Mouse (Mus musculus): ENCODE measurements at regions not wholly inside any gene's neighbourhood (a gene's known extent, or its start where the extent isn't known, plus 50 kb on each side); places are given as distances from the start of the nearest gene placed in this dataset.
A peak's percentile ranks its signal among the peaks of the same experiment; 100 is the strongest.

DNA sequence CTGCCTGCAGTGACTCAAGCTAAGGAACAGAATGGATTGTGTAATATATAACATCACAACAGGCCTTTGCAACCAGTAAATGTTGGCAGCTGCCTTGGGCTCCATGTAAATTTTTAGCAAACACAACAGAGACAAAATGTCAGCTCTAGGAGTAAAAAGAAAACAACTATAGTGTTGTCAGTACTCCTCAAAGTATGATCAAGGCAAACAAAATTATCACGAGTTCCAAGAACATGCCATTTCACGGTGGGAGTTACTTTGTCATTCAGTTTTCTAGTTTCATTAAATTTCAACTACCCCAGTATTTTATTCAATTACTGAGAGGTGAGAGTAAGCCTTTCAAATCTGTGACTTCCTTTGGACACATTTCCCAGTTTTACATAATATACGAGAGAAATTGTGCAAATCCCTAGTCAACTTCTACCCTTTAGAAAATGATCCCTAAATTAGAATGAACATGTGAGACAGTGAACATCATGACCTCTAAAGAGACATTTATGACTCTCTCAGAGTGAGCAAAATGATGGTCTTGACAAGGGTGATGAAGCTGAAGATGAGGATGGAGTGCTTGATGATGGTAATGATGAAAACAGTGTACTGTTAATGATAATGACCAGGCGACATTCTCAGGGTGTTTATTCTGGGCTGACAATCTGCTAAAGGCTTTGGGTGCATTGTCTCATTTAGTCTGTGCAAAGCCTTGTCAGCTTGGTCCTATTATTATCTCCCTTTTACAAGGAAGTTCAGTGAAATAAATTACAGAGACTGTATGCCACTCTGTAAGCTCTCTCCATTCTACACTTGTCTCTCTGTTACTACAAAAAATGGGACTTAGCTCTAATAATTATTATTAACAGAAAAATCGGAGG, 209.7 kb upstream of the Etaa1 start:
- Histone ChIP-seq H3K9ac (replicated peaks) (no peak overlapping the region), H3K4me2 (ENCODE audit: low read depth) (no peak overlapping the region), H3K36me3 (replicated peaks; ENCODE audit: control insufficient read depth, insufficient read depth, low read depth) (no peaks in the 10 kb centered on the region), H3K27me3 (ENCODE audit: control insufficient read depth, insufficient read depth, low read length) (no peaks in the 10 kb centered on the region), H3K4me1 (replicated peaks; ENCODE audit: control insufficient read depth in 2 of 2, insufficient read depth in 2 of 2, low read length in 1 of 2) (no peaks in the 10 kb centered on the region), H3K9me3 (ENCODE audit: control insufficient read depth, low read length) (no peaks in the 10 kb centered on the region), H3K4me3 (ENCODE audit: insufficient read depth in 1 of 2, low read depth in 2 of 2, low read length in 2 of 2) (no peak overlapping the region), H3K27ac (no peak overlapping the region)
- ATAC-seq (ENCODE audit: insufficient read depth) (no peak), DNase-seq (ENCODE audit: low read depth in 3 of 3, low spot score in 3 of 3) (no peak)
- 54% methylated on average over 5 of the region's 5 CpGs for WGBS (ENCODE audit: insufficient replicate concordance)
- no peak for TF ChIP-seq CTCF (IDR thresholded peaks at IDR 0.05; ENCODE audit: low read depth)
- no peak for TF ChIP-seq EP300 (IDR thresholded peaks at IDR 0.05; ENCODE audit: low read depth)

DNA sequence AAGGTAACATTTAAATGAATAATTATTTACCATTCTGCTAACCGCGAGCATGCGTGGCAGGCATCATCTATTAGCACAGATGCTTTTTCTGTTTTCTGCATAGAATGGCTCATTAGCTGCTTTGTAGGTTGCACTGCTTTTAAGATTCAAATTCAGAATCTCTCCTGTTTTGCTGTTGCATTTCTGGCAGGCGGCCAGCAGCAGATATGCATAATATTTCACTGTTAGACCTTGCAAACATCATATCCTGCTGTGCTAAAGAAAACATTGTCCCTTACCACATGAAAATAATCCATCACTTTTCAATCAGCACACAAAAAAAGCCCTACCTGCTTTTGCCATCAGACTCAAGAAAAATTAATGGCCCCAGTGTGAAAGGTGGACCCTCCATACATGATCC, 202.8 kb upstream of the Etaa1 start:
- H3K36me3 ChIP-seq (replicated peaks; ENCODE audit: control insufficient read depth, insufficient read depth, low read depth): no peaks in the 10 kb centered on the region
- ATAC-seq (ENCODE audit: insufficient read depth) (no peak), DNase-seq (ENCODE audit: low read depth in 3 of 3, low spot score in 3 of 3) (no peak)
- H3K4me2 ChIP-seq (ENCODE audit: low read depth): no peak overlapping the region
- no peaks in the 10 kb centered on the region for H3K4me1 ChIP-seq (replicated peaks; ENCODE audit: control insufficient read depth in 2 of 2, insufficient read depth in 2 of 2, low read length in 1 of 2)
- no peak for TF ChIP-seq CTCF (IDR thresholded peaks at IDR 0.05; ENCODE audit: low read depth)
- no peak for TF ChIP-seq EP300 (IDR thresholded peaks at IDR 0.05; ENCODE audit: low read depth)
- H3K9ac ChIP-seq (replicated peaks): no peak overlapping the region
- no peak overlapping the region for H3K27ac ChIP-seq
- no peaks in the 10 kb centered on the region for H3K27me3 ChIP-seq (ENCODE audit: control insufficient read depth, insufficient read depth, low read length)
- WGBS (ENCODE audit: insufficient replicate concordance): 71% methylated on average over 4 of the region's 4 CpGs
- H3K9me3 ChIP-seq (ENCODE audit: control insufficient read depth, low read length): no peaks in the 10 kb centered on the region
- H3K4me3 ChIP-seq (ENCODE audit: insufficient read depth in 1 of 2, low read depth in 2 of 2, low read length in 2 of 2): no peak overlapping the region

DNA sequence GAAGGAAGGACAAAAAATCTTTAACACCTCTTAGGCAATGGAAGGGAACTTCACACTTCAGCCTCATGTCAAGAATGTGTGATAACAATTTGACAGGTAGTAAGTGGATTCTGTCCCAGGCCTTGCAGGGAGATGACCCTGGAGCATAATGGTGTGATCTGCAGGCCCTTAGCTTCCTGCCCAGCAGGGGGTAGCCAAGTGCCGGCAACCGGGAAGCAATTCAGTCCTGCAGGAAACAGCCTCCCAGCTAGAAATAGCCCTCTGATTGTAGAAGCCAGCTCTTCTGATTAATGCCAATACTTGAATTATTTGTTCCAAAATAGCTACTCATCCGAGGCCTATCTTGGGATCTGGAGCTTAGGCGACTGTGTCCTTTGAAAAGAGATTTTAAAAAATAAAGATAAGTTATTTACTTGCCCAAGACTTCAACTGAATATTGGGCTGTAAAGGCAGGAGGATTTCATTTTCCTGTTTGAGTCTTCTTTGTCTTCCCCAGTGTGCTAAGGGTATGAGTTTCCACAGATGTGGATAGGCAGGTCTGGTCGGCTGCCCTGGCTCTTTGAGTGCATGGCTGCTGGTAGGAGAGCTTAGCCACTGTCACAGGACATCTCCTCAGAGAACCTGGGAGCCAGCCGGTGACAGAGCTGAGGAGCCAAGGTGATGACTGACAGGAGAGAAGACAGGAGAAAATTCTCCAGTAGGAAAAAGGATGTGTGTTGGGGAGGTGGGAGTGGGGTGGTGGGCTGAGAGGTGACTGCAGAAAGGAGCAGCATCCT, 198.3 kb upstream of the Etaa1 start:
- ATAC-seq (ENCODE audit: insufficient read depth) (no peak), DNase-seq (ENCODE audit: low read depth in 3 of 3, low spot score in 3 of 3) (no peak)
- Histone ChIP-seq H3K27me3 (ENCODE audit: control insufficient read depth, insufficient read depth, low read length) (no peaks in the 10 kb centered on the region), H3K27ac (no peak overlapping the region), H3K4me3 (ENCODE audit: insufficient read depth in 1 of 2, low read depth in 2 of 2, low read length in 2 of 2) (no peak overlapping the region), H3K4me1 (replicated peaks; ENCODE audit: control insufficient read depth in 2 of 2, insufficient read depth in 2 of 2, low read length in 1 of 2) (no peaks in the 10 kb centered on the region), H3K9me3 (ENCODE audit: control insufficient read depth, low read length) (no peaks in the 10 kb centered on the region), H3K4me2 (ENCODE audit: low read depth) (no peak overlapping the region), H3K9ac (replicated peaks) (no peak overlapping the region), H3K36me3 (replicated peaks; ENCODE audit: control insufficient read depth, insufficient read depth, low read depth) (no peaks in the 10 kb centered on the region)
- WGBS (ENCODE audit: insufficient replicate concordance): 14% methylated on average over 6 of the region's 6 CpGs
- peak; percentile 56 for TF ChIP-seq CTCF (IDR thresholded peaks at IDR 0.05; ENCODE audit: low read depth)
- no peak for TF ChIP-seq EP300 (IDR thresholded peaks at IDR 0.05; ENCODE audit: low read depth)

DNA sequence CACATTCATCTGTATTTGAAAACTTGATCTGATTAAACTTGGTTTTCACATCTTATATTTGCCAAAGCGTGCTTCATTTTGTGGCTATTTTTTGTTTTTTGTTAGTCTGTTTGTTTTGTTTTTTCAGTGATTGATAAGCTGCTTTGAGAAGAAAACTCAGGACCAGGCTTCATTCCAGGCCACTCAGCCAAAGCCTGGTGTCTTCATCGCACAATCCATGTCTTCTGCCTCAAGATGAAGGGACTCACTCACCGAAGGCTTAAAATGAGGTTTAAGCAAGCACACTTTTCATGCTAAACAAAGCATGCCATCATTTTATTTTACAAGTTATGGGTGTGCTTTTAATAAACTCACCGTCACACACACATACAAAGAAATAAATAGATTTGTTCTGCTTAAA, 197.7 kb upstream of the Etaa1 start:
- TF ChIP-seq CTCF (IDR thresholded peaks at IDR 0.05; ENCODE audit: low read depth) (no peak), EP300 (IDR thresholded peaks at IDR 0.05; ENCODE audit: low read depth) (no peak)
- Histone ChIP-seq H3K27ac (no peak overlapping the region), H3K4me3 (ENCODE audit: insufficient read depth in 1 of 2, low read depth in 2 of 2, low read length in 2 of 2) (no peak overlapping the region), H3K4me2 (ENCODE audit: low read depth) (no peak overlapping the region), H3K4me1 (replicated peaks; ENCODE audit: control insufficient read depth in 2 of 2, insufficient read depth in 2 of 2, low read length in 1 of 2) (no peaks in the 10 kb centered on the region), H3K27me3 (ENCODE audit: control insufficient read depth, insufficient read depth, low read length) (no peaks in the 10 kb centered on the region), H3K9me3 (ENCODE audit: control insufficient read depth, low read length) (no peaks in the 10 kb centered on the region), H3K36me3 (replicated peaks; ENCODE audit: control insufficient read depth, insufficient read depth, low read depth) (no peaks in the 10 kb centered on the region), H3K9ac (replicated peaks) (no peak overlapping the region)
- ATAC-seq (ENCODE audit: insufficient read depth) (no peak), DNase-seq (ENCODE audit: low read depth in 3 of 3, low spot score in 3 of 3) (no peak)
- WGBS (ENCODE audit: insufficient replicate concordance): 57% methylated on average over 4 of the region's 4 CpGs

DNA sequence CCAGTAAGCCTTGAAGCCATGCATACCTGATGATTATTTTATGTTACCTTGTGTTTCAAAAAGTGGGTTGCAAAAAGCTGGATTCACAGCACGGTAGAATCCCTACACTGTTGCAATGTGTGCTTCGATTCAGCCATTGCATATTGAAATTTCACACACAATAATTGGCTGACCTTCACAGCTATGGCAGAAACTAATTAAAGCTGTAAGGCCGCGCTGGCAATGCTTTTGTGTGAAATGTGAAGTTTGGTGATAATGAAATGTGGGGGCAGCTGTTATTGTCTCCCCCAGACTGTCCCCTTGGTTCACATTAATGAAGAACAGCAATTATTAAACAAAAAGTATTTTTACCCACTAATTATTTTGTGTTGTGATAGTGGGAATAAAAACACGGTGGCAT, 173.8 kb upstream of the Etaa1 start:
- 67% methylated on average over 5 of the region's 5 CpGs for WGBS (ENCODE audit: insufficient replicate concordance)

More for the DNA sequence above, 173.8 kb upstream of the Etaa1 start:
- TF ChIP-seq EP300 (IDR thresholded peaks at IDR 0.05; ENCODE audit: low read depth): no peak
- no peak for TF ChIP-seq CTCF (IDR thresholded peaks at IDR 0.05; ENCODE audit: low read depth)
- Histone ChIP-seq H3K27ac (no peak overlapping the region), H3K9me3 (ENCODE audit: control insufficient read depth, low read length) (no peaks in the 10 kb centered on the region), H3K36me3 (replicated peaks; ENCODE audit: control insufficient read depth, insufficient read depth, low read depth) (no peaks in the 10 kb centered on the region), H3K4me2 (ENCODE audit: low read depth) (no peak overlapping the region), H3K4me3 (ENCODE audit: insufficient read depth in 1 of 2, low read depth in 2 of 2, low read length in 2 of 2) (no peak overlapping the region), H3K9ac (replicated peaks) (no peak overlapping the region), H3K4me1 (replicated peaks; ENCODE audit: control insufficient read depth in 2 of 2, insufficient read depth in 2 of 2, low read length in 1 of 2) (no peaks in the 10 kb centered on the region), H3K27me3 (ENCODE audit: control insufficient read depth, insufficient read depth, low read length) (no peaks in the 10 kb centered on the region)
- no peak for DNase-seq (ENCODE audit: low read depth in 3 of 3, low spot score in 3 of 3)
- ATAC-seq (ENCODE audit: insufficient read depth): no peak

Data from liver, embryonic 14.5 days (tissue).